Mouse (Mus musculus): ENCODE data around the gene Olfr914. TPM values are rescaled to one million over a fixed set of nuclear protein-coding genes. Genes with fewer than 3 reads are reported as not detected.

Gene Olfr914
- not detected for total RNA-seq (2021)
- polyA plus RNA-seq (2012; rRNA removed), result not detected in 2 replicates
- long read RNA-seq, result 0 reads

DNA sequence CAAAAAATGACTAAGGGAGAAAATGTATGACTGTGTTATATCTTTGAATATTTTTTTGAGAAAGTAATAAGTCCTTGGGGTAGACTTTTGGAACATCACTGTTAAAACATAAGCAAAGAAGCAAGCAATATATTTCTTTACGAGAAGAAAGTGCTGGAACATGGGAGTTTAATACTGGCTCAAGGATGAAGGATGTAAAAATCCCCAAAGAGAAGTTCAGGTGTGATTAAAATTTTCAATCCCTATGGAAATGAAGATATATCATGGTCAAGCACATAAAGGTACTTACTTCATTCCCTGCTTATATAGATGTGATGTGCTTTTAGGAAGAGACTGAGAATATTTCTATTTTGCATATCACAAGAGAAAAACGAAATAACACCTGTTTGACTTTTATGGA is at the start of gene Olfr914:
Gene Olfr914, plus strand, starts transcription at position 301 of the 400 bp plus-strand sequence.
- DNase-seq, result no peak

DNA sequence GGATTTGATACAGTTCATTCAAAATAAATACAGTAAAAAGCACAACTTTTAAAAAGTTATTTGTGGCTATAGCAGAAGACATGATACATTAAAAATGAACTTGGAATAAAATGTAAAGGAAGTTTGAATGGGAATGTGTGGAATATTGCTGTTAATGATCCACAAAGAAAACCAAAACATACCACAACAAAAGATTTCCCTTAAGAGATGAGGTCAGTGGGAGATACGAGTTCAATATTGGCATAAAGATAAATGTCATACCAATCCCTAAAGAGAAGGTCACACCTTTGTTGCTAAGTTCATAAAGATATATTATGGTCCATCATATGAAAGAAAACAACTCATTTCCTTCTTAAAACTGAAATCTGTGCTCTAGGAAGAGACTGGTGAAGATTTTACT is 25.0 kb upstream of the Olfr914 start, which contains the start of gene Olfr912:
Gene Olfr912, plus strand, starts transcription at position 301 of the 400 bp plus-strand sequence.
- no peak for DNase-seq

DNA sequence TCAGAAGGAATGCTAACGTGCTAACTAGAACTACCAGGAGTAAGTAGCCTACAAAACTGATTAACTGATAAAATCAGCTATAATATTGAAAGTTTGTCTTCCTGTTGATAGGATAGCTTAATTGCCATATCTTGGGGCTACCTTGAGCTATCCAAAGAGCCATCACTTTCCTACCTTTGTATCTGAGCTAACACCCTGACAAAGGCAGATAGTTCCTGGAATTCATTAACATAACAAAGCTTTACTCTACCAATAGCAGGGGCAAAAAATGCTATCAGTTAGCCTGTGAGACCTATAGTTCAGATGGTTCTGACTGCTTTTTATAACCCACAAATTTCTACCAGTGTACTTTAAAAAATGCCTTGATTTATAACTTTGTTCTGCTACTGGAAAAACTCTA is 13.8 kb upstream of the Olfr914 start:
- DNase-seq, result no peak

DNA sequence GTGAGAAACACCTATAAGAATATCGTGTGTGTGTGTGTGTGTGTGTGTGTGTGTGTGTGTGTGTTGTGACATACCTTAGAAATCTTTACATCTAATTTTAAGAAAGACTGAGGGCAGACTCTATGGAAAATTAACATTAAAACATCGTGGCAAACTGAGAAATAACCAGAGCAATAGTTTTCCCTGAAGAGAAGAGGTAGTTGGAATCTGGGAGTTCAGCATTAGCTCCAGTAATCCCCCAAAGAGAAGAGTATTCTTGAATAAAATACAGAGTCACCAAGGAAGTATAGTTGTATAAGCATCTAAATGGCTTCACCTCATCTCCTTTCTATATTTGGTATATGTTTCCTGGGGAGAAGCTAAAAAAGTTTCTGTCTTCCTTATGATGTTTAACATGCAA is 12.4 kb upstream of the Olfr914 start, which contains the start of gene Olfr913:
Gene Olfr913, plus strand, starts transcription at position 301 of the 400 bp plus-strand sequence.
- DNase-seq, result no peak

DNA sequence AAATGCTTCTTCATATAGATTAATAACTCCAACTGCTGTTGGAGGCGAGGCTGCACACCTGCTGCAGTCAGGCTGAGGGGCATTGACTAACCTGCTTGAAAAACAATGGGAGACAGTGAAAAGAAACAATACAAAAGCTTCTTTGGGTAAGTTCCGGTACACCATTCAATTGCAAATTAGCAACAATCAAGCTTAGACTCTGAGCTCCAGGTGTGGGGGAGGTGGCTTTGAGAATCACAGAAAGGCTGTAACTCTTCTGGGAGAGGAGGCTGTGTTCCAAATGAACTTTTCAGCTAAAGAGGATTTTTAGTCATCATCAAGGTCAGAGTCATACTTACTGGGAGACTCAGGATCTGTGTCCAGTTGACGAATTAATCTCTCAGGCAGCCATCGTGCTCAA is 27.5 kb downstream of the Olfr914 start:
- no peak for DNase-seq

DNA sequence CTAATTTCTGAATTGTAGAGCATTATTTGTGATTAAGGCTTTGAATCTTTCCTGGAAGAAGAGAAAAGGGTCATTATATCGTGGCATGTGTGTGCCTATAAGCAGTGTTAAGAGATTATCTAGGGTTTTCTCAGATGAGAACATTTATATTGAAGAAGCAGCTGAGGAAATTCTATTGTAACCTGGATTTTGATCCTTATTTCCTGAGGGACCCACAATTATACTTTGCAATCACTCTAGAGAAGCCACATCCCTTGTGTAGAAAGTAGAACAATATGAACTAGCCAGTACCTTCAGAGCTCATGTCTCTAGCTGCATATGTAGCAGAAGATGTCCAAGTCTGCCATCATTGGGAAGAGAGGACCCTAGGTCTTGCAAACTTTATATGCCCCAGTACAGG is 54.9 kb downstream of the Olfr914 start, which contains the start of gene Olfr916:
Gene Olfr916, minus strand, starts transcription at position 101 of the 400 bp plus-strand sequence.
- no peak for DNase-seq

Other genes with a start within 250 kb of the Olfr914 start
- gene Olfr250, start 238.2 kb upstream of the Olfr914 start, total RNA-seq (2021), result not detected
- not detected in 2 replicates for gene Olfr250, start 238.2 kb upstream of the Olfr914 start, polyA plus RNA-seq (2012; rRNA removed)
- not detected for gene Olfr251, start 228.0 kb upstream of the Olfr914 start, total RNA-seq (2021)
- not detected in 2 replicates for gene Olfr251, start 228.0 kb upstream of the Olfr914 start, polyA plus RNA-seq (2012; rRNA removed)
- gene Olfr147, start 203.4 kb upstream of the Olfr914 start, total RNA-seq (2021), result not detected
- not detected in 2 replicates for gene Olfr147, start 203.4 kb upstream of the Olfr914 start, polyA plus RNA-seq (2012; rRNA removed)
- gene Olfr901, start 175.6 kb upstream of the Olfr914 start, total RNA-seq (2021), result not detected
- gene Olfr901, start 175.6 kb upstream of the Olfr914 start, polyA plus RNA-seq (2012; rRNA removed), result not detected in 2 replicates
- not detected for gene Olfr902, start 157.4 kb upstream of the Olfr914 start, total RNA-seq (2021)
- gene Olfr902, start 157.4 kb upstream of the Olfr914 start, polyA plus RNA-seq (2012; rRNA removed), result not detected in 2 replicates
- not detected for gene Olfr904, start 142.0 kb upstream of the Olfr914 start, total RNA-seq (2021)
- not detected in 2 replicates for gene Olfr904, start 142.0 kb upstream of the Olfr914 start, polyA plus RNA-seq (2012; rRNA removed)
- gene Olfr905, start 134.0 kb upstream of the Olfr914 start, total RNA-seq (2021), result not detected
- not detected in 2 replicates for gene Olfr905, start 134.0 kb upstream of the Olfr914 start, polyA plus RNA-seq (2012; rRNA removed)
- not detected for gene Olfr906, start 118.0 kb upstream of the Olfr914 start, total RNA-seq (2021)
- gene Olfr906, start 118.0 kb upstream of the Olfr914 start, polyA plus RNA-seq (2012; rRNA removed), result not detected in 2 replicates
- not detected for gene Olfr907, start 109.3 kb upstream of the Olfr914 start, total RNA-seq (2021)
- gene Olfr907, start 109.3 kb upstream of the Olfr914 start, polyA plus RNA-seq (2012; rRNA removed), result not detected in 2 replicates
- gene Olfr911-ps1, start 83.5 kb upstream of the Olfr914 start, total RNA-seq (2021), result not detected
- gene Olfr911-ps1, start 83.5 kb upstream of the Olfr914 start, polyA plus RNA-seq (2012; rRNA removed), result not detected in 2 replicates
- gene Olfr910, start 67.3 kb upstream of the Olfr914 start, total RNA-seq (2021), result not detected
- not detected in 2 replicates for gene Olfr910, start 67.3 kb upstream of the Olfr914 start, polyA plus RNA-seq (2012; rRNA removed)
- not detected for gene Olfr912, start 24.9 kb upstream of the Olfr914 start, total RNA-seq (2021)
- not detected in 2 replicates for gene Olfr912, start 24.9 kb upstream of the Olfr914 start, polyA plus RNA-seq (2012; rRNA removed)
- gene Olfr913, start 12.3 kb upstream of the Olfr914 start, total RNA-seq (2021), result not detected
- gene Olfr913, start 12.3 kb upstream of the Olfr914 start, polyA plus RNA-seq (2012; rRNA removed), result not detected in 2 replicates
- gene Olfr916, start 54.8 kb downstream of the Olfr914 start, total RNA-seq (2021), result not detected
- not detected in 2 replicates for gene Olfr916, start 54.8 kb downstream of the Olfr914 start, polyA plus RNA-seq (2012; rRNA removed)
- gene Olfr917, start 60.7 kb downstream of the Olfr914 start, total RNA-seq (2021), result not detected
- not detected in 2 replicates for gene Olfr917, start 60.7 kb downstream of the Olfr914 start, polyA plus RNA-seq (2012; rRNA removed)
- gene Olfr918, start 69.5 kb downstream of the Olfr914 start, total RNA-seq (2021), result not detected
- not detected in 2 replicates for gene Olfr918, start 69.5 kb downstream of the Olfr914 start, polyA plus RNA-seq (2012; rRNA removed)
- not detected for gene Olfr919, start 98.6 kb downstream of the Olfr914 start, total RNA-seq (2021)
- not detected in 2 replicates for gene Olfr919, start 98.6 kb downstream of the Olfr914 start, polyA plus RNA-seq (2012; rRNA removed)
- 10 to 100 TPM; 38.3 to 56.7 TPM for gene Vwa5a, start 113.2 kb downstream of the Olfr914 start, total RNA-seq (2021)
- gene Vwa5a, start 113.2 kb downstream of the Olfr914 start, polyA plus RNA-seq (2012; rRNA removed), result 7.1 and 8.0 TPM in 2 replicates
- under 1 TPM; 0.26 to 0.28 TPM for gene Olfr920, start 147.2 kb downstream of the Olfr914 start, total RNA-seq (2021)
- gene Olfr920, start 147.2 kb downstream of the Olfr914 start, polyA plus RNA-seq (2012; rRNA removed), result 0.06 and 0.07 TPM in 2 replicates
- not detected for gene Olfr921, start 168.0 kb downstream of the Olfr914 start, total RNA-seq (2021)
- gene Olfr921, start 168.0 kb downstream of the Olfr914 start, polyA plus RNA-seq (2012; rRNA removed), result not detected in 2 replicates
- gene Olfr922, start 209.5 kb downstream of the Olfr914 start, total RNA-seq (2021), result not detected
- not detected in 2 replicates for gene Olfr922, start 209.5 kb downstream of the Olfr914 start, polyA plus RNA-seq (2012; rRNA removed)
- not detected for gene Olfr923, start 221.4 kb downstream of the Olfr914 start, total RNA-seq (2021)
- gene Olfr923, start 221.4 kb downstream of the Olfr914 start, polyA plus RNA-seq (2012; rRNA removed), result not detected in 2 replicates
- not detected for gene Olfr924, start 239.3 kb downstream of the Olfr914 start, total RNA-seq (2021)
- gene Olfr924, start 239.3 kb downstream of the Olfr914 start, polyA plus RNA-seq (2012; rRNA removed), result not detected in 2 replicates
- not detected for gene Olfr26, start 250.0 kb downstream of the Olfr914 start, total RNA-seq (2021)
- gene Olfr26, start 250.0 kb downstream of the Olfr914 start, polyA plus RNA-seq (2012; rRNA removed), result not detected in 2 replicates

All from adrenal gland, adult 2 months (tissue).